Mouse (Mus musculus) neural tube, embryonic 15.5 days (tissue): ENCODE results near the gene Pck2. TPM values are rescaled to one million over a fixed set of nuclear protein-coding genes. Genes with fewer than 3 reads are reported as not detected.

Experiments used
- ATAC-seq: fragments of 200-750 bp; cut with Nextera tagmentation; 2 replicates; pipeline ENCODE4 v1.8.0; 2017; ENCODE audit warnings: mild to moderate bottlenecking, moderate TSS enrichment, moderate library complexity; ENCODE audit not compliant: low FRiP score
- H3K27ac ChIP-seq: fragments of 300-500 bp; sonication (generic); replicated peaks from 2 replicates; pipeline ENCODE4 v1.5.1; 2015; ENCODE audit warnings: mild to moderate bottlenecking, inconsistent platforms
- H3K27me3 ChIP-seq: fragments of 300-500 bp; sonication (generic); replicated peaks from 2 replicates; pipeline ENCODE4 v1.6.1; 2015; ENCODE audit warnings: inconsistent platforms
- H3K36me3 ChIP-seq: fragments of 300-500 bp; sonication (generic); 2 replicates; pipeline ENCODE4 v1.6.1; 2015; ENCODE audit warnings: inconsistent platforms
- H3K4me1 ChIP-seq: fragments of 300-500 bp; sonication (generic); 2 replicates; pipeline ENCODE4 v1.6.1; 2015; ENCODE audit warnings: inconsistent platforms
- H3K4me2 ChIP-seq: fragments of 300-500 bp; sonication (generic); 2 replicates; pipeline ENCODE4 v1.6.1; 2015; ENCODE audit warnings: inconsistent platforms, mild to moderate bottlenecking, moderate library complexity
- H3K4me3 ChIP-seq: fragments of 300-500 bp; sonication (generic); replicated peaks from 2 replicates; pipeline ENCODE4 v1.5.1; 2015; ENCODE audit warnings: mild to moderate bottlenecking, inconsistent platforms
- H3K9ac ChIP-seq: fragments of 300-500 bp; sonication (generic); replicated peaks from 2 replicates; pipeline ENCODE4 v1.6.1; 2015; ENCODE audit warnings: mild to moderate bottlenecking, inconsistent platforms
- H3K9me3 ChIP-seq: fragments of 300-500 bp; sonication (generic); replicated peaks from 2 replicates; pipeline ENCODE4 v1.6.1; 2016; ENCODE audit warnings: inconsistent platforms
- WGBS: fragments of 180-500 bp; shearing (Covaris S2); methylation state at CpG from one replicate; pipeline ENCODE4 v1.1.7; 2015; ENCODE audit warnings: mixed read lengths; 5-methylcytosine and 5-hydroxymethylcytosine counted together
- polyA plus RNA-seq: library from polyadenylated mRNA; unstranded; fragments of >200 nt; fragmentation: Nextera tagmentation; extraction: Ambion mirVana; gene quantifications from 2 replicates; pipeline ENCODE4 v1.2.1, GENCODE M21; 2015

The Pck2 gene
- polyA plus RNA-seq, 1 experiment from 2014 or later, result 30.5 TPM

- Histone ChIP-seq H3K9ac (no peak within 1 kb of the TSS), H3K27ac (no peak within 1 kb of the TSS), H3K9me3 (no peaks in the 10 kb centered on the region), H3K27me3 (no peaks in the 10 kb centered on the region), H3K4me1 (peaks cover 19% of the 10 kb centered on the region; the same call in 1 of the 2 replicates), H3K4me2 (peak within 1 kb of the TSS; percentile 19), H3K4me3 (peak within 1 kb of the TSS; percentile 2; the same call in 1 of the 2 replicates), H3K36me3 (peaks cover 12% of the 10 kb centered on the region; the same call in 1 of the 2 replicates)
- 59% methylated on average over 21 of the region's 22 CpGs for WGBS
- peak; percentile 50 for ATAC-seq
Measured at GRCm38 (mm10) chr14:55510125-55510731, 29.8 kb upstream of the Pck2 start, which contains the start of gene Cpne6. Cpne6 (plus strand) TSS chr14:55510445.

GRCm38 (mm10) chr14:55511037-55511436 lies 29.0 kb upstream of the Pck2 start:
- no peaks in the 10 kb centered on the region for H3K9me3 ChIP-seq
- H3K27me3 ChIP-seq, result 0 out of 2 replicates have a peak, but pooled peaks cover 2% of the 10 kb centered on the region
- no peak overlapping the region for H3K9ac ChIP-seq
- no peak overlapping the region for H3K27ac ChIP-seq
- 62% methylated on average over 7 of the region's 7 CpGs for WGBS
- H3K4me2 ChIP-seq, result peak overlapping the region; percentile 19
- 0 out of 2 replicates have a peak, but pooled peaks cover 11% of the 10 kb centered on the region for H3K36me3 ChIP-seq
- ATAC-seq, result peak; percentile 25; the same call in 1 of the 2 replicates
- peak overlapping the region; percentile 2; the same call in 1 of the 2 replicates for H3K4me3 ChIP-seq
- H3K4me1 ChIP-seq, result peaks cover 19% of the 10 kb centered on the region; the same call in 1 of the 2 replicates

GRCm38 (mm10) chr14:55513927-55514326 lies 26.1 kb upstream of the Pck2 start:
- Histone ChIP-seq H3K4me2 (no peak overlapping the region), H3K4me3 (no peak overlapping the region)
- ATAC-seq, result no peak

GRCm38 (mm10) chr14:55515846-55516245 lies 24.2 kb upstream of the Pck2 start:
- H3K4me3 ChIP-seq, result no peak overlapping the region
- H3K27ac ChIP-seq, result no peak overlapping the region
- H3K9me3 ChIP-seq, result no peaks in the 10 kb centered on the region
- H3K4me2 ChIP-seq, result no peak overlapping the region
- H3K9ac ChIP-seq, result no peak overlapping the region
- 0 out of 2 replicates have a peak, but pooled peaks cover 2% of the 10 kb centered on the region for H3K27me3 ChIP-seq
- no peak for ATAC-seq
- peaks cover 27% of the 10 kb centered on the region; the same call in 1 of the 2 replicates for H3K4me1 ChIP-seq
- no peaks in the 10 kb centered on the region for H3K36me3 ChIP-seq
- WGBS, result 90% methylated on average over 4 of the region's 4 CpGs

More at GRCm38 (mm10) chr14:55513927-55514326, 26.1 kb upstream of the Pck2 start:
- Histone ChIP-seq H3K9me3 (no peaks in the 10 kb centered on the region), H3K27me3 (0 out of 2 replicates have a peak, but pooled peaks cover 2% of the 10 kb centered on the region), H3K36me3 (no peaks in the 10 kb centered on the region), H3K4me1 (peaks cover 21% of the 10 kb centered on the region; the same call in 1 of the 2 replicates), H3K9ac (no peak overlapping the region), H3K27ac (no peak overlapping the region)
- 71% methylated on average over 10 of the region's 10 CpGs for WGBS

- ATAC-seq, result peak; percentile 22; the same call in 1 of the 2 replicates
Measured at GRCm38 (mm10) chr14:55518897-55519296, 21.2 kb upstream of the Pck2 start.

GRCm38 (mm10) chr14:55519604-55520003 lies 20.5 kb upstream of the Pck2 start:
- H3K9ac ChIP-seq, result no peak overlapping the region
- H3K4me1 ChIP-seq, result peaks cover 22% of the 10 kb centered on the region; the same call in 1 of the 2 replicates
- ATAC-seq, result no peak
- peaks cover 9% of the 10 kb centered on the region for H3K27me3 ChIP-seq
- no peak overlapping the region for H3K4me3 ChIP-seq
- WGBS, result 58% methylated on average over 4 of the region's 4 CpGs
- peak overlapping the region; percentile 92 for H3K4me2 ChIP-seq
- H3K27ac ChIP-seq, result no peak overlapping the region
- H3K36me3 ChIP-seq, result no peaks in the 10 kb centered on the region
- H3K9me3 ChIP-seq, result no peaks in the 10 kb centered on the region

More at GRCm38 (mm10) chr14:55518897-55519296, 21.2 kb upstream of the Pck2 start:
- no peaks in the 10 kb centered on the region for H3K9me3 ChIP-seq
- H3K27ac ChIP-seq, result no peak overlapping the region
- no peaks in the 10 kb centered on the region for H3K36me3 ChIP-seq
- peaks cover 9% of the 10 kb centered on the region for H3K27me3 ChIP-seq
- 35% methylated on average over 2 of the region's 2 CpGs for WGBS
- no peak overlapping the region for H3K9ac ChIP-seq
- H3K4me1 ChIP-seq, result peaks cover 22% of the 10 kb centered on the region; the same call in 1 of the 2 replicates
- no peak overlapping the region for H3K4me2 ChIP-seq
- no peak overlapping the region for H3K4me3 ChIP-seq

GRCm38 (mm10) chr14:55520451-55521361 lies 19.4 kb upstream of the Pck2 start:
- Histone ChIP-seq H3K4me2 (peak overlapping the region; percentile 92), H3K9ac (peak overlapping the region; percentile 67), H3K4me1 (peaks cover 22% of the 10 kb centered on the region; the same call in 1 of the 2 replicates), H3K36me3 (no peaks in the 10 kb centered on the region), H3K27me3 (peaks cover 8% of the 10 kb centered on the region), H3K4me3 (peak overlapping the region; percentile 55), H3K9me3 (no peaks in the 10 kb centered on the region), H3K27ac (peak overlapping the region; percentile 83)
- under 1% methylated on average over 61 of the region's 61 CpGs for WGBS
- ATAC-seq, result peak; percentile 85

GRCm38 (mm10) chr14:55524062-55524461 lies 16.0 kb upstream of the Pck2 start:
- H3K9ac ChIP-seq, result no peak overlapping the region
- H3K9me3 ChIP-seq, result no peaks in the 10 kb centered on the region
- no peak overlapping the region for H3K4me2 ChIP-seq
- peaks cover 19% of the 10 kb centered on the region; the same call in 1 of the 2 replicates for H3K4me1 ChIP-seq
- H3K27ac ChIP-seq, result no peak overlapping the region
- ATAC-seq, result no peak
- peaks cover 6% of the 10 kb centered on the region for H3K27me3 ChIP-seq
- H3K4me3 ChIP-seq, result no peak overlapping the region
- no peaks in the 10 kb centered on the region for H3K36me3 ChIP-seq
- WGBS, result 54% methylated on average over 4 of the region's 4 CpGs

- Histone ChIP-seq H3K9ac (no peak within 1 kb of the TSS), H3K27ac (no peak within 1 kb of the TSS), H3K4me3 (no peak within 1 kb of the TSS), H3K36me3 (no peaks in the 10 kb centered on the region), H3K27me3 (peaks cover 11% of the 10 kb centered on the region), H3K4me1 (peaks cover 13% of the 10 kb centered on the region; the same call in 1 of the 2 replicates), H3K4me2 (no peak within 1 kb of the TSS), H3K9me3 (no peaks in the 10 kb centered on the region)
- WGBS, result 59% methylated on average over 8 of the region's 8 CpGs
- no peak for ATAC-seq
Measured at GRCm38 (mm10) chr14:55524785-55525184, 15.3 kb upstream of the Pck2 start, which contains the start of gene Nrl. Nrl (minus strand) TSS chr14:55524981.

GRCm38 (mm10) chr14:55526674-55527073 lies 13.4 kb upstream of the Pck2 start:
- 94% methylated on average over 2 of the region's 2 CpGs for WGBS
- Histone ChIP-seq H3K4me1 (no peaks in the 10 kb centered on the region), H3K36me3 (no peaks in the 10 kb centered on the region), H3K9me3 (no peaks in the 10 kb centered on the region), H3K4me3 (no peak overlapping the region), H3K4me2 (no peak overlapping the region), H3K27me3 (peaks cover 11% of the 10 kb centered on the region), H3K9ac (no peak overlapping the region), H3K27ac (no peak overlapping the region)
- no peak for ATAC-seq

GRCm38 (mm10) chr14:55527940-55528339 lies 12.1 kb upstream of the Pck2 start:
- Histone ChIP-seq H3K9me3 (no peaks in the 10 kb centered on the region), H3K4me2 (no peak overlapping the region), H3K4me1 (no peaks in the 10 kb centered on the region), H3K36me3 (no peaks in the 10 kb centered on the region), H3K4me3 (no peak overlapping the region), H3K27ac (no peak overlapping the region), H3K9ac (no peak overlapping the region), H3K27me3 (peaks cover 5% of the 10 kb centered on the region; the same call in 1 of the 2 replicates)
- WGBS, result 25% methylated on average over 3 of the region's 3 CpGs
- no peak for ATAC-seq
